Mouse (Mus musculus) cortical plate, adult 2 months (tissue): Measurements from ENCODE around the gene Nfia. TPM values are rescaled to one million over a fixed set of nuclear protein-coding genes. Genes with fewer than 3 reads are reported as not detected.

ENCODE experiments used
- H3K27ac ChIP-seq: fragments of 200-500 bp; 2 replicates; pipeline ENCODE4 v1.5.1; 2012; ENCODE audit warnings: low read length, control low read depth, inconsistent platforms; ENCODE audit not compliant: insufficient read depth
- H3K4me1 ChIP-seq: fragments of 200-500 bp; 2 replicates; pipeline ENCODE4 v1.6.1; 2011; ENCODE audit warnings: low read length; ENCODE audit not compliant: control insufficient read depth, insufficient read depth
- H3K4me3 ChIP-seq: fragments of 200-500 bp; 2 replicates; pipeline ENCODE4 v1.5.1; 2011; ENCODE audit warnings: mild to moderate bottlenecking, low read length, control low read depth; ENCODE audit not compliant: insufficient read depth
- CTCF ChIP-seq: fragments of 200-500 bp; IDR thresholded peaks from 2 replicates; pipeline ENCODE4 v1.5.1; 2011; ENCODE audit warnings: mild to moderate bottlenecking, control low read depth, low read length; ENCODE audit not compliant: insufficient read depth; ENCODE audit errors: extremely low read depth
- POLR2A ChIP-seq: fragments of 200-500 bp; IDR thresholded peaks from 2 replicates; pipeline ENCODE4 v1.6.1; 2011; ENCODE audit warnings: mild to moderate bottlenecking, low read length, control low read depth; ENCODE audit not compliant: insufficient read depth; ENCODE audit errors: extremely low read depth
- polyA plus RNA-seq: library from polyadenylated mRNA; depleted of rRNA; stranded (reverse); fragments of >200 nt; gene quantifications from 2 replicates; pipeline ENCODE4 v1.2.3, GENCODE M21; 2012

Gene Nfia
- polyA plus RNA-seq, 1 experiment, result 24.1 TPM

DNA sequence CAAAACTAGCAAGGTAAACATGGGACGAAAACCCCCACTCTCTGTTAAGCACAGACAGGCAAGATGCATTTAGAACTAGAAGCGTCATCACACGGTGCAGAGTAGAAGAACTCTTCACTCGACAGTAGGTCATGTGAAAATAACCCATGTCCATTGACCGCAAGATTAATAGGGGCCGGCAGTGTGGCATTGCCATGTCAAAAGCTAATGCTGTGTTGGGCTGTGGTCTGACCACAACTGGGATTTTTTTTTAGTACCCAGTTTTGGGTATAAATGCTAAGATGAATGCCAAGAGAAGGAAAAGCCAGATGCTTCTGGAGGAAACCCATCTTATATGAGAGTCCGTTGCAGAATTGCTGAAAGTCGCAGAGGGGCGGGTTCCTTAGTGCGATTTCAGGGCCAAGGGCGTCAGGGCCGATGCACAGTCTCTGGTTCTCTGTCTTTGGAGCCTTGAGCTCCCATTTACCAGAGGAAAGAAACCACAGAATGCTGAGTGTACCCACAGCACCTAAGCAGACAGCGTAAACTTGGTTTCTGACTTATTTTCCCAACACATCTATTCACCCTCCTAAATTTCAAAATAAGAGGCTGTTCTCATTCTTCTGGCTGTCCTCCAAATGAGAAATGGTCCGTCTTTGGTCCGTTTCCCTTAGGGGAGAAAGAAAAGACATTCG is 58.5 kb downstream of the Nfia start:
- Histone ChIP-seq H3K4me3 (no peak overlapping the region), H3K27ac (no peak overlapping the region), H3K4me1 (peaks cover 4% of the 10 kb centered on the region)
- TF ChIP-seq POLR2A, result no peak
- TF ChIP-seq CTCF, result no peak

GRCm38 (mm10) chr4:97831611-97832278 is 59.2 kb downstream of the Nfia start:
- H3K4me1 ChIP-seq, result peaks cover 4% of the 10 kb centered on the region
- H3K4me3 ChIP-seq, result no peak overlapping the region
- H3K27ac ChIP-seq, result peak overlapping the region; percentile 79; the same call in 1 of the 2 replicates
- TF ChIP-seq CTCF (no peak), POLR2A (no peak)

GRCm38 (mm10) chr4:97832279-97832640 is 59.7 kb downstream of the Nfia start:
- Histone ChIP-seq H3K4me1 (peaks cover 4% of the 10 kb centered on the region), H3K27ac (no peak overlapping the region)
- TF ChIP-seq CTCF (no peak), POLR2A (no peak)

DNA sequence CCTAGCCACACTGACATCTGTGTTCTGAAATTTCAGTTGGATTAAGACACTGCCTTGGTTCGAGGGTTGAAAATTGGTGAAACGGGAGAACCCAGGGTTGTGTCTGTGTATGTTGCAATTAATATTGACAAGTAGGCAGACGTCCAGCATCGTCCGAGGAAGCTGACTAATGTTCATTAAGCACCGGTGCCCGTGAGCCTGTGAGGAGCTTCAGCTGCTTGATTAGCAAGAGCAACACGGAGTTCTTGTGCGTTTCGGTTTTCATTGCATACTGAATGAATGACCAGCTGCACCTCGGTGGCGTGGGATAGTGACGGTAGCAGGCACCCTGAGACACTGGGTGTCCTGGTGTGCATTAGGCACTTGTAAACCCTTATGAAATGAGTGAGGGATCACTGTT is 64.3 kb downstream of the Nfia start:
- H3K4me3 ChIP-seq, result no peak overlapping the region
- H3K4me1 ChIP-seq, result peaks cover 4% of the 10 kb centered on the region; the same call in 1 of the 2 replicates
- H3K27ac ChIP-seq, result no peak overlapping the region; the same call in 1 of the 2 replicates
- TF ChIP-seq CTCF (no peak), POLR2A (no peak)

More at GRCm38 (mm10) chr4:97832279-97832640, 59.7 kb downstream of the Nfia start:
- no peak overlapping the region for H3K4me3 ChIP-seq

DNA sequence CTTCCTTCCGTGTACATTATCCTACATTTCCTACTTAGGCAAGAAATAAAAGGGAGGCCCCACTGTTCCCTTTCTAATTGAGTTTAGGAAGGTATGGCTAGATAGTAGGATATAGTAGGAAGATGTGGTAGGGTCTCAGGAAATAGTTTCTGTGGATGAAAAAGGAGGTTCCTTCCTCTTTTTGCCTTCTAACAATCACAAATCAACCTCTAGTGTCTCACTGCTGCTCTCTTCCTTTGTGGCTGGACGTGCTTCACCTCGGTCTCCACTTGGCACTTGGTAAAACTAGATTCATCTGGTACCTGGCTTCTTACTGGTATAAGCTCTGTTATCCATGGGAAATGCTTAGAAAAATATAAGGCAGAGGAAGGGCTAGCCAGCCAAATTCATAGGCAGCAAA is 65.2 kb downstream of the Nfia start:
- Histone ChIP-seq H3K4me3 (no peak overlapping the region), H3K4me1 (peaks cover 2% of the 10 kb centered on the region; the same call in 1 of the 2 replicates), H3K27ac (no peak overlapping the region)
- TF ChIP-seq CTCF, result no peak
- no peak for TF ChIP-seq POLR2A

GRCm38 (mm10) chr4:97838651-97839050 is 66.1 kb downstream of the Nfia start:
- Histone ChIP-seq H3K4me1 (peaks cover 2% of the 10 kb centered on the region; the same call in 1 of the 2 replicates), H3K4me3 (no peak overlapping the region), H3K27ac (no peak overlapping the region)
- TF ChIP-seq POLR2A (no peak), CTCF (no peak)

DNA sequence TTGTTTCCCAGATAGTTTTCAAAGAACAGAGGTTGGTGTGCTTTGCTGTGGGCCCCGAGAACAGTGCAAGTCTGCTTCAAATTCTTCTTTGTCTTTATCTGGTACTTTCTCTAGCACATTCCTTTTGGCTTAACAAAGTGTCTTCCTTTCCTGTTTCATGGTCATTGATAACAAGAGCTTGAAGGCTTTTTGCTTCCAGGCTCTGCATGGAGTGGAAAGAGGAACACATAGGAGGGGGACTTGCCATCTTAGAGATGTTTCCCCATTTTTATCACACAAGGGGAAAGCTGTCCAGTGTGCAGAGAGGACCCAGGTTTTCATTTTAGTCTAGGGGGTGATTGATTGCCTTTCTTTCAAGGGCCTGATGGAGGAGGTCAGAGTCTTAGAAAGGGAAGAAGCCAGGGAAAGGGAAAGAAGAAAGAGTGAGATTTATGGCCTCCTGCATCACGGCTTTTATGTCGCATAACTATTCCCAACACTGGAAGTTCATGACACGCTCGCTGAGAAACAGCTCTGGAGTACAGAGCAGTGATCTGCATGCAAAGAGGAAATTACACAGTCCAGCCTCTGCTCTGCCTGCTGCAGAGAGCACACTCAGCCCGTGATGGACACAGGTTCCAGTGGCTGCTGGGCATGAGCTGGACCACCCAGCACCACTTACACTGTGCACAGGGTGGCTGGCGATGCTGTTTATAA is 67.0 kb downstream of the Nfia start:
- 0 out of 2 replicates have a peak overlapping the region, but pooled peaks have one; percentile 0 for H3K27ac ChIP-seq
- no peak overlapping the region for H3K4me3 ChIP-seq
- H3K4me1 ChIP-seq, result peaks cover 2% of the 10 kb centered on the region; the same call in 1 of the 2 replicates
- no peak for TF ChIP-seq CTCF
- TF ChIP-seq POLR2A, result no peak

GRCm38 (mm10) chr4:97840227-97841062 is 67.9 kb downstream of the Nfia start:
- Histone ChIP-seq H3K4me3 (no peak overlapping the region), H3K4me1 (peaks cover 2% of the 10 kb centered on the region; the same call in 1 of the 2 replicates), H3K27ac (no peak overlapping the region)
- TF ChIP-seq POLR2A (no peak), CTCF (no peak)
